Mouse (Mus musculus) B cell, adult 2 months (primary cell): ENCODE results near the gene Cdca7l.

Source experiments
- DNase-seq, 2 experiments: peaks; one replicate each; pipeline ENCODE4 v3.0.0; 2022

Cdca7l gene

GRCm38 (mm10) chr12:117810074-117810473 lies 6.0 kb downstream of the Cdca7l start:
- no peak for DNase-seq

- DNase-seq = peak; percentile 13 to 27
Observed at GRCm38 (mm10) chr12:117820138-117820858, 16.2 kb downstream of the Cdca7l start.

- peak; percentile 20 to 21 for DNase-seq
Observed at GRCm38 (mm10) chr12:117820859-117821221, 16.8 kb downstream of the Cdca7l start.

GRCm38 (mm10) chr12:117821394-117821793 lies 17.3 kb downstream of the Cdca7l start:
- DNase-seq = no peak

GRCm38 (mm10) chr12:117828350-117828749 lies 24.3 kb downstream of the Cdca7l start:
- DNase-seq = no peak

- DNase-seq = peak; percentile 35 to 39
Observed at GRCm38 (mm10) chr12:117831351-117831961, 27.4 kb downstream of the Cdca7l start.

- no peak for DNase-seq
Observed at GRCm38 (mm10) chr12:117832190-117832589, 28.1 kb downstream of the Cdca7l start.

GRCm38 (mm10) chr12:117834652-117835051 lies 30.6 kb downstream of the Cdca7l start:
- no peak for DNase-seq

GRCm38 (mm10) chr12:117835371-117835770 lies 31.3 kb downstream of the Cdca7l start:
- DNase-seq = no peak

- DNase-seq = no peak
Observed at GRCm38 (mm10) chr12:117837376-117837775, 33.3 kb downstream of the Cdca7l start.

- no peak for DNase-seq
Observed at GRCm38 (mm10) chr12:117840705-117841104, 36.6 kb downstream of the Cdca7l start.

- no peak for DNase-seq
Observed at GRCm38 (mm10) chr12:117842676-117843075, 38.6 kb downstream of the Cdca7l start.

- DNase-seq = peak; percentile 69 to 73
Observed at GRCm38 (mm10) chr12:117843302-117844074, 39.4 kb downstream of the Cdca7l start.

- no peak for DNase-seq
Observed at GRCm38 (mm10) chr12:117844075-117844408, 40.0 kb downstream of the Cdca7l start.

- no peak for DNase-seq
Observed at GRCm38 (mm10) chr12:117844917-117845316, 40.8 kb downstream of the Cdca7l start.

- no peak for DNase-seq
Observed at GRCm38 (mm10) chr12:117848621-117849020, 44.5 kb downstream of the Cdca7l start.

- DNase-seq = no peak
Observed at GRCm38 (mm10) chr12:117850472-117850871, 46.4 kb downstream of the Cdca7l start.

- peak; percentile 70 to 71 for DNase-seq
Observed at GRCm38 (mm10) chr12:117853316-117853715, 49.2 kb downstream of the Cdca7l start.

GRCm38 (mm10) chr12:117857023-117857422 lies 52.9 kb downstream of the Cdca7l start:
- no peak for DNase-seq

- no peak for DNase-seq
Observed at GRCm38 (mm10) chr12:117857884-117858283, 53.8 kb downstream of the Cdca7l start.

- DNase-seq = no peak
Observed at GRCm38 (mm10) chr12:117860840-117861239, 56.8 kb downstream of the Cdca7l start.

GRCm38 (mm10) chr12:117861249-117861648 lies 57.2 kb downstream of the Cdca7l start:
- DNase-seq = no peak

GRCm38 (mm10) chr12:117862655-117863054 lies 58.6 kb downstream of the Cdca7l start:
- DNase-seq = no peak
